Mouse (Mus musculus) layer of hippocampus, adult 2 months (tissue): ENCODE results near the gene Parp2. TPM values are rescaled to one million over a fixed set of nuclear protein-coding genes. Genes with fewer than 3 reads are reported as not detected.
"Not testable (repeated sequence)": the region's sequence is repeated elsewhere in the genome, so short reads cannot be mapped to it uniquely, and the experiment has no call there.

Source experiments
- DNase-seq, 2 experiments: peaks; one replicate each; pipeline ENCODE4 v3.0.0; 2022; ENCODE audit warnings: low spot score in 2 of 2
- H3K27ac ChIP-seq: fragments of 200-600 bp; 2 replicates; pipeline ENCODE4 v1.8.1; 2022
- H3K4me3 ChIP-seq: fragments of 200-600 bp; 2 replicates; pipeline ENCODE4 v1.8.1; 2022; ENCODE audit warnings: mild to moderate bottlenecking
- CTCF ChIP-seq: fragments of 200-600 bp; conservative IDR thresholded peaks from 2 replicates; pipeline ENCODE4 v1.8.1; 2022; ENCODE audit warnings: antibody characterized with exemption, mild to moderate bottlenecking, moderate library complexity
- total RNA-seq, 2 experiments: library from RNA; stranded (reverse); gene quantifications; 2 replicates each; pipeline ENCODE4 v1.2.3; 2021

The Parp2 gene
- total RNA-seq, 2 experiments from 2014 or later: 27.5 to 31.9 TPM

GRCm38 (mm10) chr14:50799502-50800259 is 8.0 kb upstream of the Parp2 start:
- H3K4me3 ChIP-seq: peak overlapping the region; percentile 10; the same call in 1 of the 2 replicates
- peak; percentile 34 to 40 for DNase-seq
- peak; percentile 91 for TF ChIP-seq CTCF
- H3K27ac ChIP-seq: no peak overlapping the region

- no peak for DNase-seq
- TF ChIP-seq CTCF: no peak
- no peak overlapping the region for H3K27ac ChIP-seq
- no peak overlapping the region for H3K4me3 ChIP-seq
These were observed 5.2 kb upstream of the Parp2 start for GRCm38 (mm10) chr14:50802441-50802840.

DNA sequence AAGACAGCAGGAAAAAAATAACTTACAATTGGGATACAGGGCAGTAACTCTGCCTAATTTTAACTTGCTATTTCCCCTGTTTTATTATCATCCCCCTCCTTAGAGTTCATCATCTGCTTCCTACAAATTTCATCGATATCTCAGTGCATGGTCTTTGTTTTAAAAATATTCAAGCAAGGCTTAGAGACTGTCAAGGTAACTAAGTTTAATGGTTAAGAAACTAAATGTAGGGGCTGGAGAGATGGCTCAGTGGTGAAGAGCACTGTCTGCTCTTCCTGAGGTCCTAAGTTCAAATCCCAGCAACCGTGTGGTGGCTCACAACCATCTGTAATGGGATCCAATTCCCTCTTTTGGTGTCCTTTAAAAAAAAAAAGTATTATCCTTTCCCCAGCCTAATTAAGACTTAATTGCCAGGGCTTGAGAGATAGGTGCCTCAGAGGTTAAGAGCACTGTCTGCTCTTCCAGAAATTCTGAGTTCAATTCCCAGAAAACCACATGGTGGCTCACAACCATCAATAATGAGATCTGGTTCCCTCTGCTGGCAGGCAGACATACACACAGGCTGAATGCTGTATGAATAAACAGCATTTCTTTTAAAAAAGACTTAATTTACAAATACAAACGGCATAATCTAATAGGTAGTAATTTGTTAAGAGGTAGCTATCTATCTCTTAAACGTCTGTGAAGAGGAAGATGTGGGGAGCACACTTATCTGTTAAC is 4.6 kb upstream of the Parp2 start:
- DNase-seq: no peak
- TF ChIP-seq CTCF: peak; percentile 80
- no peak overlapping the region for H3K27ac ChIP-seq
- H3K4me3 ChIP-seq: no peak overlapping the region

DNA sequence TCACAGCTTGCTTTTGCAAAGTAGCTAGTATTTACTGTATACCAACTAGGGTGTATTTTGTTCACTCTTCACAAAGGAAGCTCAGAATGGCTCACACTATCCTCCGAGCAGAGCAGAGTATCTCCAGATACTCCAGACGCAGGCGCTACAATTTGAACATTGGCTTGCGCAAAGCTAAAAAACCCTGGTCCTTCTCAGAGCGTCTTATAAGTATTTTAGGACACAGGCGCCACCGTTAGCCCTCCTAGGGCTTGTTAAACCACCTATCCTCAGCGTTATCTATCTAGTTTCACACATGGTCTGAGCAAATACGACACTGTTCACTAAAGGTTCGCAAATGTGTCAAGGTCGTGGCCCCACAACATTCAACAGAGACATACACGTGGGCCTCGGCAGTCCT is 3.0 kb upstream of the Parp2 start:
- no peak for TF ChIP-seq CTCF
- H3K27ac ChIP-seq: no peak overlapping the region
- no peak overlapping the region for H3K4me3 ChIP-seq
- DNase-seq: no peak

GRCm38 (mm10) chr14:50806469-50806868 is 1.2 kb upstream of the Parp2 start:
- DNase-seq, H3K27ac ChIP-seq: not testable (repeated sequence)
- H3K4me3 ChIP-seq: peak overlapping the region; percentile 64; the same call in 1 of the 2 replicates

DNA sequence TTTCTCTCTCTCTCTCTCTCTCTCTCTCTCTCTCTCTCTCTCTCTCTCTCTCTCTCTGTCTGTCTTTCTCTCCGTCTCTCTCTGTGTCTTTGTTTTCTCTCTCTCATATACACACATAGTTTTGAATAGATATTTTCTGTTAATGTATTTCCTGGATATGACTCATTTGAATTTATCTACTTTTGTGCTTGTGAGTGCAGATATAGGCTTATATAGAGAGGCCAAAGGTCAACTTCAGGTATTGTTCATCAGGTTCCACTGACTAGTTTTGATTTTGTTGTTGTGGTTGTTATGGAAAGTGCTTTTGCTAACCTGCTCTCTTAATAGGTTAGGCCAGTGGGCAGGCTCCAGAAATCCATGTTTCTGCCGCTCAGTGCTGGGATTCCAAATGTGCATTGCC is 5.4 kb downstream of the Parp2 start:
- no peak for TF ChIP-seq CTCF
- no peak for DNase-seq
- no peak overlapping the region for H3K4me3 ChIP-seq
- H3K27ac ChIP-seq: no peak overlapping the region

GRCm38 (mm10) chr14:50823240-50823639 is 15.6 kb downstream of the Parp2 start:
- Histone ChIP-seq H3K27ac (no peak overlapping the region), H3K4me3 (no peak overlapping the region)
- TF ChIP-seq CTCF: peak; percentile 31
- DNase-seq: no peak

GRCm38 (mm10) chr14:50824219-50824618 is 16.6 kb downstream of the Parp2 start:
- TF ChIP-seq CTCF: no peak
- Histone ChIP-seq H3K27ac (no peak overlapping the region), H3K4me3 (no peak overlapping the region)
- no peak for DNase-seq

DNA sequence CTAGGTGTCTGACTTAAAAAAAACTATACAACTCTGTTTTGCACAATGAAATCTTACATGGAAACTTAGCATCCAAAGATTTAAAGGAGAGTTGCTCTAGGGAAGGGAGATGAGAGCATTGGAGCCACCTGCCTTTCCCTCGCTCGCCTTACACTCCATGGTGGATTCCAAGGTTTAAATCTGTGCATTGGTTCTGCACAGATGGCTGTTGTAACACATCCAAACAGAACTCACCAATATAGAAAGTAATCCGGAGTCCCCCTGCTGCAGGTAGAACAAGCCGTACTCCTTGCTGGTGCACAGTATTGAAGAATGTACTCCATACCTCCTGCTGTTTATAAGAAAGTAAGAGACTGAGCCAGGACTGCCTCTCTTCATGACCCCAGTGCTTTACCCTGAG is 18.9 kb downstream of the Parp2 start:
- TF ChIP-seq CTCF: no peak
- Histone ChIP-seq H3K4me3 (no peak overlapping the region), H3K27ac (no peak overlapping the region)
- DNase-seq: peak in 1 of 2 experiments; percentile 21

DNA sequence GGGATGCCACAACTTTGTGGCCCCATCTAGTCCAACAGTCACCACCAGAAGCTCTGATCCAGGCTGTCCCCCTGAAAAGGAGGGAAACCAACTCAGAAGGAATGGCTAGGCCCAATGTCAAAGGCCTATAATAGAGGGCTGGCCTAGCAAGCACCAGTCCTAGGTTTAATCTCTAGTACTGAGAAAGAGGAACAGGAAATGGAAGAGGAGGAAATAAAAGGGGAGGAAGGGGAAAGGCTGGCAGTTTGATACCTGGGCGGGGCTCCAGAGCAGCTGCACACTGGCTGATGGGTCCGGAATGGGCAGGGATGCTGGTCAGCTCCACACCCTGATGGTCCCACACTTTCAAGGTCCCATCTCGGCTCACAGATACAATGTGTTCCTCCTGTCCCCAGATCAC is 22.2 kb downstream of the Parp2 start:
- Histone ChIP-seq H3K27ac (no peak overlapping the region), H3K4me3 (no peak overlapping the region)
- no peak for DNase-seq
- TF ChIP-seq CTCF: no peak

- Histone ChIP-seq H3K27ac (no peak overlapping the region), H3K4me3 (no peak overlapping the region)
- no peak for TF ChIP-seq CTCF
- DNase-seq: no peak
These were observed 26.3 kb downstream of the Parp2 start for GRCm38 (mm10) chr14:50833964-50834363.

DNA sequence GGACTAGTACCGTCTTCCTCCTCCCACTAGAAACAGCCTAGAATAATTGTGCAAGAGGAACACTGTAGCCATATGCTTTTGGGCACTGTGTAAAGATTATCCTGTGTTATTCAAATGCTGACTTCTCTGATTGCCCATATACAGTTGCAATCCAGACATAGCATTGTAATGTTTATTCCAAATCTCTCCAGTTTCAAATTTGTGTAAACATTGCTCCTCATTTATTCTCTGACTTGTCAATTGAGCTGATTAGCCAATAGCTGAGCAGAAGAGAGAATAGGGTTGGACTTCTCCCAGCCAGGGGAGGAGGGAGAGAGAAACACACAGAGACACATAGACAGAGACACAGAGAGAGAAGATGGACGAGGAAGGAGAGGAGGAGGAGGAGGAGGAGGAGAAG is 26.8 kb downstream of the Parp2 start:
- Histone ChIP-seq H3K27ac (no peak overlapping the region), H3K4me3 (no peak overlapping the region)
- DNase-seq: no peak
- no peak for TF ChIP-seq CTCF

GRCm38 (mm10) chr14:50837236-50837635 is 29.6 kb downstream of the Parp2 start:
- no peak overlapping the region for H3K4me3 ChIP-seq
- no peak overlapping the region for H3K27ac ChIP-seq
- TF ChIP-seq CTCF: peak; percentile 54

DNA sequence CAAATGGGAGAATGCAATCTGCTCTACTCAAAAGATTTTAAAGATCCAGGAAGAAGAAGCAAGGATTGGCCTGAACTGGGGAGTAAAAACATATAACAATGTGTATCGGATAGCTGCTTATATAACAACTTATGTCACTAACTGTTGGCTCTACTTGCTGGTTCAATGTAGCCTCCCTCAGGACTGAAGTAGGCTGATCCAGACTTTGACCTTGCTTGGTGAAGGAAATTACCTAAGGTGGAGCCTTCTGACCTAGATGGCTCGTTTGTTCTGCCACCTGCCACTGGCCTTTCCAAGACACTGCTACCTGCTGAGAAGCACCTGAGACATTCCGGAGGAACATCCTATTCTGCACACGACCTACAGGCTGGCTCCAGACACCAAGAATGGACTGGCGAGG is 48.1 kb downstream of the Parp2 start:
- no peak for DNase-seq
- H3K27ac ChIP-seq: no peak overlapping the region
- TF ChIP-seq CTCF: no peak
- no peak overlapping the region for H3K4me3 ChIP-seq

More at GRCm38 (mm10) chr14:50837236-50837635, 29.6 kb downstream of the Parp2 start:
- DNase-seq: no peak
